Mouse (Mus musculus) forebrain, embryonic 11.5 days (tissue): ENCODE measurements around the gene Kank1. TPM values are rescaled to one million over a fixed set of nuclear protein-coding genes. Genes with fewer than 3 reads are reported as not detected.
A peak's percentile ranks its signal among the peaks of the same experiment; 100 is the strongest.

ENCODE experiments used
- ATAC-seq: fragments of 200-750 bp; cut with Nextera tagmentation; replicated peaks from 2 replicates; pipeline ENCODE4 v1.8.0; 2017; ENCODE audit warnings: moderate TSS enrichment; ENCODE audit not compliant: low FRiP score
- DNase-seq: peaks from one replicate; pipeline ENCODE4 v3.0.0-alpha.2; 2017; ENCODE audit warnings: low spot score
- H3K27ac ChIP-seq: fragments of 300-500 bp; sonication (generic); 2 replicates; pipeline ENCODE4 v1.5.1; 2014; ENCODE audit warnings: low read depth, low read length
- H3K27me3 ChIP-seq: fragments of 300-500 bp; sonication (generic); 2 replicates; pipeline ENCODE4 v1.6.1; 2014; ENCODE audit warnings: mild to moderate bottlenecking, low read length, mixed read lengths; ENCODE audit not compliant: control insufficient read depth, insufficient read depth
- H3K36me3 ChIP-seq: fragments of 300-500 bp; sonication (generic); 2 replicates; pipeline ENCODE4 v1.6.1; 2014; ENCODE audit warnings: mild to moderate bottlenecking, low read length, moderate library complexity, mixed read lengths; ENCODE audit not compliant: control insufficient read depth, insufficient read depth
- H3K4me1 ChIP-seq: fragments of 300-500 bp; sonication (generic); replicated peaks from 2 replicates; pipeline ENCODE4 v1.6.1; 2014; ENCODE audit warnings: low read length, mixed read lengths; ENCODE audit not compliant: control insufficient read depth, insufficient read depth
- H3K4me2 ChIP-seq: fragments of 300-500 bp; sonication (generic); 2 replicates; pipeline ENCODE4 v1.6.1; 2014; ENCODE audit warnings: low read depth, mild to moderate bottlenecking, low read length, moderate library complexity, mixed read lengths; ENCODE audit not compliant: severe bottlenecking
- H3K4me3 ChIP-seq: fragments of 300-500 bp; sonication (generic); 2 replicates; pipeline ENCODE4 v1.5.1; 2014; ENCODE audit warnings: low read depth, low read length
- H3K9ac ChIP-seq: fragments of 300-500 bp; sonication (generic); 2 replicates; pipeline ENCODE4 v1.6.1; 2014; ENCODE audit warnings: low read length
- H3K9me3 ChIP-seq: fragments of 300-500 bp; sonication (generic); 2 replicates; pipeline ENCODE4 v1.6.1; 2016; ENCODE audit warnings: low read length, mixed read lengths; ENCODE audit not compliant: control insufficient read depth
- WGBS: fragments of 180-500 bp; shearing (Covaris S2); extraction: QIAGEN DNeasy Blood & Tissue Kit; methylation state at CpG from one replicate; pipeline ENCODE4 v1.1.7; 2014; 5-methylcytosine and 5-hydroxymethylcytosine counted together
- polyA plus RNA-seq: library from polyadenylated mRNA; unstranded; fragments of >200 nt; fragmentation: Nextera tagmentation; extraction: Ambion mirVana; gene quantifications from 2 replicates; pipeline ENCODE4 v1.2.1, GENCODE M21; 2014

The Kank1 gene
- polyA plus RNA-seq, 1 experiment from 2014 or later: 15.3 TPM

GRCm38 (mm10) chr19:25374926-25375325 is 138.2 kb downstream of the Kank1 start:
- ATAC-seq (no peak), DNase-seq (no peak)
- Histone ChIP-seq H3K4me2 (no peak overlapping the region), H3K36me3 (no peaks in the 10 kb centered on the region), H3K4me3 (no peak overlapping the region), H3K9me3 (no peaks in the 10 kb centered on the region), H3K4me1 (peaks cover 4% of the 10 kb centered on the region; the same call in 1 of the 2 replicates), H3K27ac (no peak overlapping the region), H3K9ac (0 out of 2 replicates have a peak overlapping the region, but pooled peaks have one; percentile 9), H3K27me3 (no peaks in the 10 kb centered on the region)
- 7% methylated on average over 12 of the region's 12 CpGs for WGBS

- DNase-seq (no peak), ATAC-seq (no peak)
- Histone ChIP-seq H3K27me3 (no peaks in the 10 kb centered on the region), H3K4me3 (no peak overlapping the region), H3K27ac (no peak overlapping the region), H3K9me3 (no peaks in the 10 kb centered on the region), H3K4me1 (peaks cover 4% of the 10 kb centered on the region; the same call in 1 of the 2 replicates), H3K9ac (no peak overlapping the region), H3K36me3 (no peaks in the 10 kb centered on the region), H3K4me2 (no peak overlapping the region)
- 89% methylated on average over 13 of the region's 13 CpGs for WGBS
Measured at GRCm38 (mm10) chr19:25376871-25377270, 140.1 kb downstream of the Kank1 start.

- Histone ChIP-seq H3K4me2 (no peak overlapping the region), H3K9ac (no peak overlapping the region), H3K9me3 (no peaks in the 10 kb centered on the region), H3K36me3 (no peaks in the 10 kb centered on the region), H3K27me3 (no peaks in the 10 kb centered on the region), H3K4me1 (no peaks in the 10 kb centered on the region; the same call in 1 of the 2 replicates), H3K4me3 (no peak overlapping the region), H3K27ac (no peak overlapping the region)
- DNase-seq: no peak
- 88% methylated on average over 9 of the region's 9 CpGs for WGBS
- no peak for ATAC-seq
Measured at GRCm38 (mm10) chr19:25380675-25381074, 143.9 kb downstream of the Kank1 start.

- no peak overlapping the region for H3K4me2 ChIP-seq
- no peaks in the 10 kb centered on the region for H3K36me3 ChIP-seq
- no peaks in the 10 kb centered on the region for H3K9me3 ChIP-seq
- DNase-seq (no peak), ATAC-seq (no peak)
- no peaks in the 10 kb centered on the region; the same call in 1 of the 2 replicates for H3K4me1 ChIP-seq
- 47% methylated on average over 7 of the region's 7 CpGs for WGBS
- no peak overlapping the region for H3K4me3 ChIP-seq
- no peak overlapping the region for H3K27ac ChIP-seq
- H3K9ac ChIP-seq: no peak overlapping the region
- no peaks in the 10 kb centered on the region for H3K27me3 ChIP-seq
Measured at GRCm38 (mm10) chr19:25381972-25382371, 145.2 kb downstream of the Kank1 start.

- Histone ChIP-seq H3K27ac (no peak overlapping the region), H3K9ac (no peak overlapping the region)
- WGBS: 84% methylated on average over 6 of the region's 6 CpGs
Measured at GRCm38 (mm10) chr19:25382494-25382893, 145.7 kb downstream of the Kank1 start.

GRCm38 (mm10) chr19:25383386-25384146 is 146.8 kb downstream of the Kank1 start:
- Histone ChIP-seq H3K27ac (0 out of 2 replicates have a peak overlapping the region, but pooled peaks have one; percentile 5), H3K9ac (peak overlapping the region; percentile 14; the same call in 1 of the 2 replicates), H3K36me3 (no peaks in the 10 kb centered on the region), H3K4me2 (0 out of 2 replicates have a peak overlapping the region, but pooled peaks have one; percentile 6), H3K27me3 (no peaks in the 10 kb centered on the region), H3K9me3 (no peaks in the 10 kb centered on the region), H3K4me1 (no peaks in the 10 kb centered on the region; the same call in 1 of the 2 replicates), H3K4me3 (no peak overlapping the region)
- DNase-seq (peak; percentile 76), ATAC-seq (0 out of 2 replicates have a peak, but pooled peaks have one; percentile 46)
- 13% methylated on average over 12 of the region's 12 CpGs for WGBS

More at GRCm38 (mm10) chr19:25382494-25382893, 145.7 kb downstream of the Kank1 start:
- no peak for ATAC-seq
- Histone ChIP-seq H3K4me1 (no peaks in the 10 kb centered on the region; the same call in 1 of the 2 replicates), H3K4me2 (no peak overlapping the region), H3K36me3 (no peaks in the 10 kb centered on the region), H3K4me3 (no peak overlapping the region), H3K27me3 (no peaks in the 10 kb centered on the region), H3K9me3 (no peaks in the 10 kb centered on the region)
- no peak for DNase-seq

GRCm38 (mm10) chr19:25385981-25386380 is 149.2 kb downstream of the Kank1 start:
- Histone ChIP-seq H3K27ac (no peak overlapping the region), H3K4me1 (no peaks in the 10 kb centered on the region; the same call in 1 of the 2 replicates), H3K4me3 (no peak overlapping the region), H3K27me3 (no peaks in the 10 kb centered on the region), H3K9me3 (no peaks in the 10 kb centered on the region), H3K9ac (no peak overlapping the region), H3K36me3 (no peaks in the 10 kb centered on the region), H3K4me2 (no peak overlapping the region)
- 83% methylated on average over 8 of the region's 8 CpGs for WGBS
- DNase-seq (no peak), ATAC-seq (no peak)

GRCm38 (mm10) chr19:25386679-25387470 is 150.1 kb downstream of the Kank1 start:
- H3K9me3 ChIP-seq: no peaks in the 10 kb centered on the region
- 88% methylated on average over 16 of the region's 16 CpGs for WGBS

More at GRCm38 (mm10) chr19:25386679-25387470, 150.1 kb downstream of the Kank1 start:
- Histone ChIP-seq H3K4me1 (no peaks in the 10 kb centered on the region; the same call in 1 of the 2 replicates), H3K4me2 (no peak overlapping the region), H3K36me3 (no peaks in the 10 kb centered on the region), H3K27me3 (no peaks in the 10 kb centered on the region), H3K4me3 (no peak overlapping the region), H3K27ac (no peak overlapping the region), H3K9ac (no peak overlapping the region)
- DNase-seq: no peak
- no peak for ATAC-seq
